Mouse (Mus musculus): ENCODE results near the gene Nt5c3b.

Nt5c3b gene

DNA sequence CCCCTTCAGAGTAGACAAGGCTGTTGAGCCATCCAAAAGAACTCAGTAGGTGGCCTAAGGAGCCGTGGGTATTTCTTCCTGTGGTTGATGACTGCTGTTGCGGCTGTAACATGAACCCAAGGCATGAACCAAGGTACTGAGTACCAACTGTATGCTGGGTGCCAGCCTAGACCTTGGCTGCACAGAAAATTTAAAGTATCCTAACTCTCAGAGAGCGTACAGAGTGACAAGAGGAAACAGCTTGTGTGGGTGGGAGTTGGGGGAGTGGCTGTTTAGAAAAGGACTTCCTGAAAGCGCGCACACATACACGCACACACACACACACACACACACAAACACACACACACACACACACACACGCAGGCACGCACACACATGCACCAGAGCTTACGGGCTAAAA is 42.3 kb downstream of the Nt5c3b start:
- no peak for DNase-seq

DNA sequence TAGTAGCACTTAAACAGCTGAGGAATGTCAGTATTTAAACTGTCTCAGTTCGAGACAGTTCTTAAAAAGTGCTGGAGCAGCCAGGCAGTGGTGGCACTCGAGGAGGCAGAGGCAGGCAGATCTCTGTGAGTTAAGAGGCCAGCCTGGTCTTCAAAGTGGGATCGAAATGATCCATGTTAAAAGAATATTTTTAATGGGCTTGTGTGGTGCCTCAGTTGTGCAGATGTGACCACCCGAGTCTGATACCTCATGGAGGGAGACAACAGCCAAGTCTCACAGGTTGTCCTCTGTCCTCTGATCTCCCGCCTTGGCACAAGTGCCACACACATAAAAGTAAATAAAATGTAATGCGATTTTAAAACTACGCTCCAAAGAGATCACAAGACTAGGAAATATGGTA is 43.1 kb downstream of the Nt5c3b start:
- peak; percentile 55 for DNase-seq

DNA sequence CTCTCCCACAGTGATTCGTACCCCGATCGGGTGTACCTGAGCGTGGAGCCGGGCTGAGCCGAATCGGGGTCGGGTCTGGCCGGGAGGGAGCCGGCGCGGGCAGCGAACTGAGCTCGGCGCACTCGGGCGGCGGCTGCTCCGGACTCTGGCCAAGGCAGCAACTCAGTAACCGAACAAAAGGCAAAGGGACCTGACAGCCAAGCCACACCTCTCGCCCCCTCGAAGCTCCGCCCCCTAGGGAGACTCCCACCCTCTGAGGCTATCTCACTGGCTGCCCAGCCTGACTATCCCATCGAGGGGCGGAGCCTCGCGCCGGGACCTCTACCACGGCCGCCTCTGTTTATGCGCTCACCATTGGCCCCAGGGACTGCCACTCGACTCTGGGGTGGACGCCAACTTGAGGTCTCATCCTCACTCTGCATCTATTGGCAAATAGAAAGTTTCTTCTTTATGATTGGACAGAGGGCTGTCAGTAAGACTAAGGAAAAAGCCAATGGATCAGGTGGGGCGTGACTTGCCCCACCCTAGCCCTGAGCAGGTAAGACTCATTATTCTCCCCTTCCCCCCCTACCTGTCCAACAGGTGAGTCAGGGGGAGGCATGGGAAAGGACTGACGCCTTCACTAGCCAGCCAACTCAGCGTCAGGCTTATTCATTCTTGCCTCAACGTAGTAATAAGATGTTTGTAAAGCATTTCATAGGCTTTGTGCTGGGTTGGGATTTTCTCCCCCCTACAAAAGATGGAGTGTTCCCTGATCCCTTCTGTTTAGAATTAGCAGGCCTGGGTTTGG is 43.8 kb downstream of the Nt5c3b start, which contains the start of gene Jup:
Gene Jup (minus strand): TSS at position 164 of the 790 bp plus-strand sequence.
- peak; percentile 100 for DNase-seq

DNA sequence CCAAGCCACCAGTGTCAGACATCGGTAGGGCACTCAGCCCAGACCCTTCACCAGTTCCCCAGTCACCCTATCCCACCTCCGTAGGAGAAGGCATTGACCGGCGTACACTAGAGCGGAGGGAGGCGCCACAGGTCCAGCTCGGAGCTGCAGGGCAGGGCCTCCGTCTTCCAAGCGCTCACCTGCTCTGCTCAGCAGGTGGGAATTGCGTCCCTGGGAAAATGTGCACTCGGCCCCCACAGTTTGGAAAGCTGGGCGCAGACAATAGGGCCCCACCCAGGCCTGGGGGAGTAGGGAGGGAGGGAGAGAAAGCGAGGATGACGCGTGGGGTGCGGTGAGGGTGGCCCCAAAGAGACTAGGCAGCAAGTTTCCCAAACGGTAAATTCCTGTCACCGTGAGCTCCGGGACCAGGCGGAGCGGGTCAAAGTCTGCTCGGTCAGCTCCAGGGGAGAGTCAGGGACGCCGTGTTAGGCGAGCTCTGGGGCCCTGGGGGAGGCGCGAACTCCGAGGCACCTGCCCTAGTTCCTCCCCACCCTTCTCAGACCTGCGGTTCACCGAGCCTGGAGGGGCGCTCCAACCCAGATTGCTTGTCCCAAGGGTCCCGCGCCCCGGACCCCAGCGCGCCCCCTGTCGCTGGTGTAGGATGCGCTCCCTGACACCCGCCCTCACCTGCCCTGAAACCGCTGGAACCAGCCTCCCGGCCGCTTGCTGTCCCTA is 44.6 kb downstream of the Nt5c3b start:
- DNase-seq: peak; percentile 88

DNA sequence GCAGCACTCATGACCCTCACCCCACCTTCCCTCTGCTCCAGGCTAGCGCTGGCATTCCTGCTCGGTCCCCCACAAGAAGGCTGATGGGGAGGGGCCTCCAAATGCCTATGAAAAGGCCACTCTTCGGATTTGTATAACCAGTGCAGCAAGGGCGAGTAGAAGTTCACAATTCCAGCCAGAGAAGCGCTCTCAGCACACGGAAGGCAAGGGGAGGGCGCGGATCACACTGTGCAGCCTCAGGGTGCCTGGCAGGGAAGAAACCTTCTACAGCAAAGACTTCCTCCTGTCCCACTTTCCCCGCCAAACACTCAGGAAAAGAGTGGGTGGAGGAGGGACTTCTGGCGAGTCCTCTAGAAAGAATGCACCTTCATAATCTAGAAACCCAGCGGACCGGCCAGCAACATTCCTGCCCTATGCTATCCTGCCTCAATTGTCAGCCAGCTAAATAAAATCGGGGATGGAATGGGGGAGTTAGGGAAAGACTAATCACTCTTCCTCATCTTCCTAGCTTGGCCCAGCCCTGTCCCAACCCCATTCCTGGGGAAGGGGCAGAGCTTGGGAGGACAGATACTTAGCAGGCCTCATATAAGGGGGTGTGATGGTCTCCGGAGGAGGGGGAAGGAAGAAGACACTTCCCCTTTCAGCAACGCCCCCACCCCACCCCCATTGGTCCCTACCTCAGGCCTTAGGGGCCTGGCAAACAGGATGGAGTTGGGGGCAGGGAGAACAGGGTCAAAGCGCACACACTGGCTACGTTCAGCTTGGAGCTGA is 45.6 kb downstream of the Nt5c3b start:
- DNase-seq: peak; percentile 89

DNA sequence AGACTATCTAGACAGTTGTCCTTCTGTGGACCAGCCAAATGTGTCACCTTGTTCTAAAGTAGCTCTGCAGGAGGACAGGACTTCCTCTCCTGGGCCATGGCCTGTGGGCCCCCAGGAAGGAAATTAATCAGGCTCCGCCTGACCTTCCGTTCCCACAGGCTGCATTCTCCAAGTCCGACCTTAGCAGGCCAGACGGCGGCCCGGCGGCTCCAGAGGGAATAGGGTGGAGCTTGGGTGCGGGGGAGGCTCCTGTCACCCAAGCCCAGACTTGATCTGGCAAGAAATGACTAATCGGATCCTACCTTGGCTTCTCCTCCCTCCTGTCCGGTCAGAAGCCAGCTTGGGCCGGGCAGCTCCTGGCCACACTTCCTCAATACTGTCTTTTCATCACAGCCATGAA is 46.4 kb downstream of the Nt5c3b start:
- DNase-seq: peak; percentile 92

DNA sequence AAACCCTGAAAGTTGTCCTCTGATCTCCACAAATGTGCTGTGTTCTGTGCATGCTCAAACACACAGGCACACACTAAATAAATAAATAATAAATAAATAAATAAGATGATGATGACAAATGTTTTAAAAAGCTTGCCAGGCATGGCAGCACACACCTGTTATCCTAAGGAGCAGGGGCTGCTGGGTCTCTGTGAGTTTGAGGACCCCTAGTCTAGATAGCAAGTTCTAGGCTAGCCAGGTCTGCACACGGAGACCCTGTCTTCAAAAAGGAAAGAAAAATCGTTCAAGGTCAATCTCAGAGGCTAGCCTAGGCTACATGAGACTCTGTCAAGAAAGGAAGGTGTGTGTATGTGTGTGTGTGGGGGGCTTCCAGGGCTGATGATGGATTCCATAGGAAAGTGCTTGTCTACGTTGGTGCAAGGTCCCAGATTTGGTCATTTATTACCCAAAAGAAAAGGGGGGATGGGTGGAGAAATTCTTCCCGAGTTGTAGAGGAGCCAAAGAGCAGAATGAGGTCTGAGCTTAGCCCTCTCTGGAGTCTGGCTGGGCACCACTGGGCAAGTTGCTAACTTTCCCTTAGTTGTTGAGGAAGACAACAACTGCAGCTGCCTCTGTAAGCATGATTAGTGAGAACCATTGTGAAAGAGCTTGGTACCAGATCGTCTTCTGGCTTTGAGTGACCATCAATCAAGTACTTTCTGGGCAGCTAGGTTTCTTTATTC is 47.1 kb downstream of the Nt5c3b start:
- peak; percentile 63 for DNase-seq

DNA sequence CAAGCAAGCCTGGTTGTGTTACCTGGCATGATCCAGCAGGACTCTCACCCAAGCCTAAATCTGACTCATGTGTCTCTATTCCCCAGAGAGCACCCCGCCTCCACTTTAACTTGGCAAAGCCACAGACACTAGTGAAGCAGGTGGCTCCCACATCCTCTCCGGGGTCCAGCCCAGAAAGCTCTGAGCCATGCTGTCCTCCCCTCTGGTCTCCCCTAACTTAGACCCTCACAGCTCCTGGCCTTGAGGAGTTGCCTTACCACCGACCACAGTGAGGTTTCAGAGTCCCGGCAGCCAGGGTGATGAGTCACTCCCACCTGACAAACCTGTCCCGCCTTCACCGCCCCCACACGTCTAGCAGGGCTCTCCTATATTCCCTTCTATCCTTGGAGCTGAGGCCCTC is 47.9 kb downstream of the Nt5c3b start:
- DNase-seq: peak; percentile 75

DNA sequence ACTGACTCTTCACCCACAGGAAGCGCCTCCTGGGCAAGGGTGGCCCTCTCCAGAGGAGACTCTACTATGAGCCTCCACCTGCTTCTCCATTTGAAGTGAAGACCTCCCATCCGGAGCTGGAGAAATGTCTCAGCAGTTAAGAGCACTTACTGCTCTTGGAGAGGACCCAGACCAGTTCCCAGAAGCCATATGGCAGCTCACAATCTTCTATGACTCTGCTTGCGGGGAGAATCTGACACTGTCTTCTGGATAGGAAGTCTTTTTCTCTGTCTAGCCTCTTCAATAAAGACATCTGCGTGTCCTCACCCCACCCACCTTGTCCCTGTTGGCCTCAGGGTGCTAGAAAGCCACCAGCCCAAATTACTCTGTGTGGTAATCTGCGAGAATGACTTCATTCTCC is 48.6 kb downstream of the Nt5c3b start:
- peak; percentile 58 for DNase-seq

DNA sequence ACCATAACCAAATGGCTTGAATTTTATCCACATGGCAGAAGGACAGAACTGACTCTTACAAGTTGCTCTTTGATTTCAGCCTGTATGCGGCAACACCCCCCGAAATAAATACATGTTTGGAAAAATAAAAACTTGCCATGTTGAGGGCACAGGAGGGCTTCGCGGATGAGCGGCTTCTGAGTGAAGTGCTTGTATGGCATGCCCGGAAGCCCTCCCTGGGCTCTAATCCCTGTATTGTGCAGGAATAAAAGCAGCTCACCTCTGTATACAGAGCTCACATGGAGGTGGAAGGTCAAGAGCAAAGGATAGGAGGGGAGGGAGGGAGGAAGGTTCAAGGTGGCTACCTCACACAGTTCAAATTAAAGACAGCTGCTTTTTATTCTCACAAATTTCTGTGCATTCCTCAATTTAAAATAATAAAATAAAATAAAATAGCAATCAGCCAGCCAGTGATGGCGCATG is 49.7 kb downstream of the Nt5c3b start:
- peak; percentile 30 for DNase-seq

DNA sequence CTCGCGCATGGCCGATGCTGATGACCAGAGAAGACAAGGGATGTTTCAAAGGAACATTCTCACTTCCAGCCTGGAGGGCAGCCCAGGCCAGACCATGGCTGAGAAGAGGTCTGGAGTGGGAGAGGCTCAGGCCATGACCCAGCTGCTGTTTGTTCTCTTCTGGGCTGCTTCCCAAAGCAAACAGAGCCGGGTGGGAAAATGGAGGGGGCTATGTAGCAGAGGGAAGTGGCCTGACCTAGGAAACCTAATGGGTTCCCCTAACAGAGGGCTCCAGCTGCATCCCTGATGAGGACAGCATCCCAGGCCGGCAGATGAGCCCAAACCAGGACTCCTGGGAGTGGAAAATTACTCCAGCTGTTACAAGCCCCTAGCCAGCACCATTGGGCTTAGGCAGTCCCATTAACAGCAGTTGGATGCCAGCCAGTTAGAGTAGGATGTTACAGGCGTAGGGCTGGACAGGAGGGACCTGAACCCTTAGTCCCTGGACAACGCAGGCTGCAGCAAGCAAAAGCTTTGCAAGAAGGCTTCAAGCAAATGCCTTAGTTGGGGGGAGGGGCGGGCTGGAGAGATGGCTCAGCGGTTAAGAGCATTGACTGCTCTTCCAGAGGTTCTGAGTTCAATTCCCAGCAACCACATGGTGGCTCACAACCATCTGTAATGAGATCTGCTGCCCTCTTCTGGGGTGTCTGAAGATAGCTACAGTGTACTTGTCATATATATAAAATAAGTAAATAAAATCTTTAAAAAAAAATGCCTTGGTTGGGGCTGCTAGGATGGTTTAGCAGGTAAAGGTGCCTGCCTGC is 50.3 kb downstream of the Nt5c3b start:
- DNase-seq: peak; percentile 72

DNA sequence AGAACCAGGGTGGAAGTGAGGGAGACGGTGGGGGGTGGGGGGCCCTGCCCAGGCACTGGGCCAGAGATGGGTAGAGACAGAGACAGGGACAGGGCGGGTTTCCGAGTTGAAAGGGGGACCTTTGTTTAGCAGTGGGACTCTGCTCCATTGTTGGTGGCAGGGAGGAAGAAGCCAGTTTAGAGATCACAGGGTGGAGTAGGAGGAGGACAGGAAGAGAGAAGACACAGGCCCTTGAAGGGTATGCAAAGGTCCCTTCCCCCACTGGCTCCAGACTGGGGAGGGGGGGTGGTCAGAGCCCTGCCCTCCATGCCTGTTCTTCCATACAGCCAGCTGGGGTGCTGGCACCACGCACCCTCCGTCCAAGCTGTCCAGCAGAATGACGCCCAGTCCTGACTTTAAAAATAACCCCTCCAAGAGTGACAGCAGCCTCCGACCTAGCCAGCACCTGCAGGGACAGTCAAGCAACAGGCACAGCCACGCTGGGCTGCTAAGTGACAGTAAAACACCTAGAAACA is 51.6 kb downstream of the Nt5c3b start:
- peak; percentile 94 for DNase-seq

DNA sequence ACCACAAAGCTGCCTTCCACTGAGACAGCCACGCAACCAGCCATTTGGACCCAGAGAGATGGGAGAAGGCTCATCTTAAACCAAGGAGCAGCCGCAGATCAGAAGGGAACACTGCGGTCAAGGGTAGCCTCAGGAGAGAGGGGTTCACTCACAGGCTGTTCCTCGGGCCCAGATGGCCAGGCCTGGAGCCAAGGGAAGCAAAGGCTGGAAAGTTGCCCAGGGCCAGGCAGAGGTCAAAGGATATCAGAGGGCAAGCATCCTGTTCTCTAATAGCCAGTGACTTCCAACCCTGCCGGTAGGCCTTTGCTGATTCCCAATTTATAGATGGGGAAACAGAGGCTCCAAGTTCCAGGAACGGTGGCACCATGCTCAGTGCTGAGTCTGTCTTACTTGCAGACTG is 53.0 kb downstream of the Nt5c3b start:
- DNase-seq: peak; percentile 75

DNA sequence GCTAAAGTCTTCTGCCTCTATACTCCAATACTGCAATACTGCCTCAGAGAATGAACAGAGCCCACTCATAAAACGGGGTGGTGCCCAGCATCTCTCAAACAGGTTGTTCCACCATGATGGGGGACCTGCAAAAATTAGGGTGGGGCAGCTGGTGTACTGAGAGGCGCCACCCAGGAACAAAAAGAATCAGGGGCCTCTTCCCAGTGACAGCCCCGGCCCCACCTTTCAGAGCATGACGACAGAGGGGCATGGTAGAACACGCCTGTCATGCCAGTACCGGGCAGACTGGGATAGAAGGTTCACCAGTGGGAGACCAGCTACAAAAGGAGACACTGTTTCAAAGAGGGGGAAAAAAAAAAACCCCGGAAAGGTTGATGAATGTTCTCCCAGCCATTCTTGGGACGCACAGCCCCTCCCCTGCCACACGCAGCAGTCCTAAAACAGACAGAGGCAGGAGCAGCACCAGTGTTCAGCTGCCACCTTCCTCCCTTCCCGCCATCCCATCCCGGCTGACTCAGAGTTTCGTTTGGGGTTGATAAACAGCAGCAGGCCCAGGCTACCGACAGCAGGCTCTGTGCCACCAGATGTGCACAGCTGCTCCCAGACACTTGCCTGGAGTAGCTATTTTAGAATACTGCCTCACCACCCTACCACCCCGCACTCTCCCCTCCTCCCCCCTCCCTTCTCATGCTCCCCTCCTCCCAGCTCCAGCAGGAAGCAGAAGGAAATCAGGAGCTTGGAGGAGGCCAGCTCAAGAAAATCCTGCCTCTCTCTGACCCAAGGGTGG is 53.8 kb downstream of the Nt5c3b start:
- peak; percentile 45 for DNase-seq

DNA sequence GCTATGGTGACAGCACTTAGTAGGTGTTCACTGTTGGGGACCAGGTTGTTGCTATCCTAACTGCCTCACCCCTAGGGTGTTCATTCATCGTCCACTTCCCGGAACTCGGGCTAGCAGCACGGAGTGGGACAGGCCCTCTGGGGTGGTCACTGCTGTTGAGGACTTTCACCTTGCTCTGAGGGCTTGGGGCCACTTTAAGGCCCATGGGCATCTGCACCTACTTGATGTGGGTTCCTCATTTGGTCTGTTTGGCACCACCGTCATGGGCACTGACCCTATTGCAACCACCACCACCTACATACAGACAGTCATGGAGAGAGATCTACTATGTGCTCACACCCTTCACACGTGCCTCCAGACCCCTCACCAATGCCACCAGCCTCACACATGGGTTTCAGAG is 54.5 kb downstream of the Nt5c3b start:
- peak; percentile 28 for DNase-seq

DNA sequence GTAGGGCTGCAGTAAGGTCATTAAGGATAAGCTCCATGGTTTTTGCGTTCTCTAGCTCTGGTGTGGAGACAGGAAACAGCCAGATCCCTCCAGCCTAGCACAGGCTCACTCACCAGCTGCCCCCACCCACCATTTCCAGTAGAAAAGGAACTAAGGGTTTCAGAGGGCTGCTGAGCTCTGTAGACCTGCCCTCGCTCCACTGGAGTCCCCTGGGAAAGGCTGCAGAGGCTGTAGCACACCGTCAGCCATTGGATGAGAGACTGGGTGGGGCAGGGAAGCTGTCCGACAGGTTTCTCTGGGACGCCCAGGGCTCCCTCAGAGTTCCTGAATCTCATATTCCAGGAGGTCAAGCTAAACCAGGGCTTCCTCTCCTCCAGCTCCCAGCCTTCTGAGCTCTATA is 55.0 kb downstream of the Nt5c3b start:
- no peak for DNase-seq

DNA sequence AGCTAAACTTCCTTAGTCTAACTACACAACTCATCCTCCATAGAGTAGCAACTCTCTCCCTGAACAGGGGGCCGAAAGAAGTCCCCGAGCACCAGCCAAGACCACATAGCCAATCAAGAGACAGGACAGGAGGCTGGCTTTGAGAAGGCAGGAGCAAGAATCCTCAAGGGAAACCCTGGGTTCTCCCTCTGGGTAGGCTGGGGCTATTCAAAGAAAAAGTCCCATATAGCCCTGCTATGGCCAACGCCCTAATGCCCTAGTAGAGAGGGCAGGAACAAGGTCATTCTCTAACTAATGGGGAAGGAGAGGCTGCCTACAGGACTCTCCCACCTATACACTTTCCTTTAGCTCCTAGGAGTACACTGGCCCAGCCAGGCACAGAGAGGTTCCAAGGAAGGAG is 56.6 kb downstream of the Nt5c3b start:
- no peak for DNase-seq

DNA sequence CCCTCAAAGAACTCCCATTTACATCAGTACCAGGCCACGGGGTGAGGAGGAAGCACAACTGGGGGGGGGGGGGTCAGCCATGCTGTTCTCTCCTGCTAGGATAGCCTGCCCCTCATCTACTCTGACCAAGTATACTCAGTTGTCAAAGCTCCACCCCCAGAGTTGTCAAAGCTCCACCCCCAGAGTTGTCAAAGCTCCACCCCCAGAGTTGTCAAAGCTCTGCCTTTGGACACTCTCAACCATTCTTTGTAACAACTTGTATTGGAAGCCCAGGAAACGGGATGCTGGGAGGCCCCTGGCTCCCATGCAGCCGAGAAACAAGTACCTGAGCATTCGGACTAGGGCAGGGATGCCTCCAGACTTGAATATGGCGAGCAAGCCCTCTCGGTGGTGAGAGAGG is 58.9 kb downstream of the Nt5c3b start:
- no peak for DNase-seq

DNA sequence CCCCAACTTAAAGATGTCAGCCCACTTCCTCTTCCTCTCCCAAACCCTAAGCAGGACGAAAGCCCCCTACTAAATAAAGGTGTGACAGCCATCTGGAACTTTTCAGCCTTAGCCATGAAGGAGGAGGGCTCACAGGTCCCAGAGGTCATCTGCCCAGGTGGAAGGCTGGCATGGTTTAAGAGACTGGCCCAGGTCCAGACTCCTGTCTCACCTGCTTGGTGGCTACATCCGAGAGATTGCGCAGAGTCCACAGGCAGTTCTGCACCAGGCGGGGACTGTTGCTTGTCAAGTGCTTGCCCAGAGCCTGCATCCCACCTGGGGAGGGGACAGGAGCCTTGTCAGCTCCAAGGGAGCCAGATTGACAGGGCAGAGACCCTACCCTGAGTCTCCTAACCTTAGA is 62.3 kb downstream of the Nt5c3b start:
- no peak for DNase-seq

DNA sequence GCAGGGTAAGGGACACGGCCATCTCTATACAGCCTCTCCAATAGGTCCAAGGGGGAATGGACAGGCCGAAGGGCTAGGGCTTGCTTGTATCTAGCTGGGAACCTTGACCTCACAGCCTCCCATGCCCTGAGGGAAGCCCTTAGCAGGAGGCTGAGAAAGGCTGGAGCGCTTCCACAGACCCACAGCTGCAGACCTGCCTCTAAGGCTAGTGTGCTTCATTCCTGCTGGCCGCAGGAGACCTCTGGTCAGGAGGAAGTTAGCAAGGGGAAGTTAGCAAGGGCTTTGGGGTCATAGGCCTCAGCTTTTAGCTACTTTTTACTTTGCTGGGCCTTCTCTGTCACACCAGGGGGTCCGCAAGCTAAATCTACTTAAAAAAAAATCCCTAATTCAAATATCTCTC is 63.2 kb downstream of the Nt5c3b start:
- DNase-seq: no peak

DNA sequence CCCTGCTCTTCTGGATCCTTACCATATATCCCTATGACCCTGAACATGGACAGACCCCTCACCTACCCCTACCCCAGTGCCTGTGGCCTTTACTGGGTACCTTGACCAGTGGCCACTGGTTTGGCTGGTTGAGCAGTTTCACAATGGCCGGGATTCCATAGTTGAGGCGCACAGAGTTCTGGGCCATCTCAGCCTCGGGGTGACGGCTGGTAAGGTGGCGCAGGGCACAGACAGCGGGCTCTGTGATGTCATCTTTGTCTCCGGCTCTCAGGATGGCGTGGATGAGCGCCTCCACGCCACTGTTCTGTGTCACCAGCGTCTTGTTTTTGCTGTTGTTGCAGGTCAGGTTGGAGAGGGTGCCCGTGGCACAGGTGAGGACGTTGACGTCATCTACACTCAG is 63.6 kb downstream of the Nt5c3b start:
- no peak for DNase-seq

All from cerebellum, adult 9-11 months (tissue).